Mouse (Mus musculus) granulocyte monocyte progenitor cell, adult 5-6 weeks (primary cell): ENCODE data around the gene Gm3500. TPM values are rescaled to one million over a fixed set of nuclear protein-coding genes. Genes with fewer than 3 reads are reported as not detected.
"Not testable (repeated sequence)": the region's sequence is repeated elsewhere in the genome, so short reads cannot be mapped to it uniquely, and the experiment has no call there.

Experiments used
- ATAC-seq: replicated peaks from 2 replicates; pipeline ENCODE4 v1.8.0; 2016; ENCODE audit warnings: mild to moderate bottlenecking, moderate TSS enrichment, inconsistent platforms; ENCODE audit not compliant: poor library complexity, severe bottlenecking
- total RNA-seq, 2 experiments: library from RNA; stranded (forward) in 1 of 2; stranded (reverse) in 1 of 2; fragments of 200-712, 200-1000 nt in 1 of 2; fragments of >200 nt in 1 of 2; fragmentation: Nextera tagmentation in 1 of 2; gene quantifications; 2 replicates each; pipeline ENCODE4 v1.2.3; 2014 to 2017

Gm3500 gene
- total RNA-seq (2014; fragmentation: Nextera tagmentation) (1.3 TPM in 1 of 2 replicates, not detected in the other), total RNA-seq (2017) (not detected in 2 replicates)

GRCm38 (mm10) chr14:5388949-5389348 lies at the start of gene Gm3500:
Gm3500 (minus strand) TSS chr14:5389049.
- not testable (repeated sequence) for ATAC-seq

GRCm38 (mm10) chr14:5334828-5335227 lies 54.0 kb downstream of the Gm3500 start, which contains the start of gene Gm3542:
Gm3542 (minus strand) TSS chr14:5334928.
- not testable (repeated sequence) for ATAC-seq

Other genes with a start within 250 kb of the Gm3500 start
- gene Gm3317, start 224.5 kb downstream of the Gm3500 start, total RNA-seq (2014; fragmentation: Nextera tagmentation) = not detected in 2 replicates
- gene Gm3317, start 224.5 kb downstream of the Gm3500 start, total RNA-seq (2017) = not detected in 2 replicates
- not detected in 2 replicates for gene Gm8271, start 203.3 kb downstream of the Gm3500 start, total RNA-seq (2014; fragmentation: Nextera tagmentation)
- not detected in 2 replicates for gene Gm8271, start 203.3 kb downstream of the Gm3500 start, total RNA-seq (2017)
- gene Gm3526, start 128.5 kb downstream of the Gm3500 start, total RNA-seq (2014; fragmentation: Nextera tagmentation) = not detected in 2 replicates
- not detected in 2 replicates for gene Gm3526, start 128.5 kb downstream of the Gm3500 start, total RNA-seq (2017)
- gene Gm3542, start 54.1 kb downstream of the Gm3500 start, total RNA-seq (2014; fragmentation: Nextera tagmentation) = not detected in 2 replicates
- not detected in 2 replicates for gene Gm3542, start 54.1 kb downstream of the Gm3500 start, total RNA-seq (2017)
- 1.6 TPM in 1 of 2 replicates, not detected in the other for gene Gm3194, start 66.4 kb upstream of the Gm3500 start, total RNA-seq (2014; fragmentation: Nextera tagmentation)
- 0.21 and 0.43 TPM in 2 replicates for gene Gm3194, start 66.4 kb upstream of the Gm3500 start, total RNA-seq (2017)
- gene Gm8246, start 88.8 kb upstream of the Gm3500 start, total RNA-seq (2014; fragmentation: Nextera tagmentation) = not detected in 2 replicates
- not detected in 2 replicates for gene Gm8246, start 88.8 kb upstream of the Gm3500 start, total RNA-seq (2017)
- gene Gm3187, start 95.2 kb upstream of the Gm3500 start, total RNA-seq (2014; fragmentation: Nextera tagmentation) = not detected in 2 replicates
- gene Gm3187, start 95.2 kb upstream of the Gm3500 start, total RNA-seq (2017) = not detected in 2 replicates
- gene Gm3488, start 112.6 kb upstream of the Gm3500 start, total RNA-seq (2014; fragmentation: Nextera tagmentation) = 0.37 TPM in 1 of 2 replicates, not detected in the other
- not detected in 2 replicates for gene Gm3488, start 112.6 kb upstream of the Gm3500 start, total RNA-seq (2017)
- gene Gm3532, start 149.4 kb upstream of the Gm3500 start, total RNA-seq (2014; fragmentation: Nextera tagmentation) = not detected in 2 replicates
- gene Gm3532, start 149.4 kb upstream of the Gm3500 start, total RNA-seq (2017) = not detected in 2 replicates
- not detected in 2 replicates for gene Gm8265, start 244.0 kb upstream of the Gm3500 start, total RNA-seq (2014; fragmentation: Nextera tagmentation)
- gene Gm8265, start 244.0 kb upstream of the Gm3500 start, total RNA-seq (2017) = not detected in 2 replicates